Mouse (Mus musculus) limb, embryonic 14.5 days (tissue): ENCODE results near the gene Angptl8. TPM values are rescaled to one million over a fixed set of nuclear protein-coding genes. Genes with fewer than 3 reads are reported as not detected.

Source experiments
- ATAC-seq: fragments of 200-750 bp; cut with Nextera tagmentation; 2 replicates; pipeline ENCODE4 v1.8.0; 2017; ENCODE audit warnings: low read depth, moderate number of reproducible peaks, moderate TSS enrichment; ENCODE audit not compliant: low FRiP score
- DNase-seq: peaks from one replicate; pipeline ENCODE4 v3.0.0-alpha.2; 2015; ENCODE audit warnings: low spot score
- H3K27ac ChIP-seq: fragments of 300-500 bp; sonication (generic); replicated peaks from 2 replicates; pipeline ENCODE4 v1.5.1; 2014; ENCODE audit warnings: low read depth, mild to moderate bottlenecking, low read length, moderate library complexity, mixed read lengths
- H3K27me3 ChIP-seq: fragments of 300-500 bp; sonication (generic); 2 replicates; pipeline ENCODE4 v1.6.1; 2014; ENCODE audit warnings: low read length, mixed read lengths; ENCODE audit not compliant: control insufficient read depth, insufficient read depth
- H3K36me3 ChIP-seq: fragments of 300-500 bp; sonication (generic); 2 replicates; pipeline ENCODE4 v1.6.1; 2014; ENCODE audit warnings: mild to moderate bottlenecking, low read length, moderate library complexity, mixed read lengths; ENCODE audit not compliant: control insufficient read depth, insufficient read depth
- H3K4me1 ChIP-seq: fragments of 300-500 bp; sonication (generic); 2 replicates; pipeline ENCODE4 v1.6.1; 2014; ENCODE audit warnings: antibody characterized with exemption, low read length, mixed read lengths; ENCODE audit not compliant: control insufficient read depth, insufficient read depth
- H3K4me2 ChIP-seq: fragments of 300-500 bp; sonication (generic); replicated peaks from 2 replicates; pipeline ENCODE4 v1.6.1; 2014; ENCODE audit warnings: low read depth, mild to moderate bottlenecking, low read length, moderate library complexity; ENCODE audit not compliant: severe bottlenecking
- H3K4me3 ChIP-seq: fragments of 300-500 bp; sonication (generic); replicated peaks from 2 replicates; pipeline ENCODE4 v1.5.1; 2014; ENCODE audit warnings: low read length
- H3K9ac ChIP-seq: fragments of 300-500 bp; sonication (generic); 2 replicates; pipeline ENCODE4 v1.6.1; 2014; ENCODE audit warnings: mild to moderate bottlenecking, low read depth, low read length, moderate library complexity; ENCODE audit not compliant: severe bottlenecking
- H3K9me3 ChIP-seq: fragments of 300-500 bp; sonication (generic); 2 replicates; pipeline ENCODE4 v1.6.1; 2016; ENCODE audit warnings: low read length; ENCODE audit not compliant: control insufficient read depth
- POLR2A ChIP-seq: fragments of 200-500 bp; IDR thresholded peaks from 2 replicates; pipeline ENCODE4 v1.8.0; 2012; ENCODE audit warnings: inconsistent platforms, mild to moderate bottlenecking, moderate library complexity, borderline replicate concordance; ENCODE audit not compliant: insufficient read depth, insufficient read length; ENCODE audit errors: extremely low read depth
- WGBS: fragments of 180-500 bp; shearing (Covaris S2); extraction: QIAGEN DNeasy Blood & Tissue Kit; methylation state at CpG from one replicate; pipeline ENCODE4 v1.1.7; 2014; 5-methylcytosine and 5-hydroxymethylcytosine counted together
- polyA plus RNA-seq, 2 experiments: library from polyadenylated mRNA; depleted of rRNA in 1 of 2; stranded (reverse) in 1 of 2; unstranded in 1 of 2; fragments of >200 nt; fragmentation: Nextera tagmentation in 1 of 2; extraction: Ambion mirVana in 1 of 2; gene quantifications; 2 replicates each; pipeline versions ENCODE4 v1.2.1 to v1.2.3; 2012 to 2014

Angptl8 gene
- polyA plus RNA-seq, 2 experiments, result 0.44 TPM; not detected in 1

GRCm38 (mm10) chr9:21808561-21808960 is 26.7 kb upstream of the Angptl8 start:
- Histone ChIP-seq H3K9me3 (no peaks in the 10 kb centered on the region), H3K9ac (no peak overlapping the region), H3K4me1 (no peaks in the 10 kb centered on the region), H3K36me3 (peaks cover 31% of the 10 kb centered on the region), H3K27me3 (no peaks in the 10 kb centered on the region), H3K4me3 (no peak overlapping the region), H3K4me2 (no peak overlapping the region), H3K27ac (no peak overlapping the region)
- no peak for DNase-seq
- 66% methylated on average over 3 of the region's 3 CpGs for WGBS
- no peak for TF ChIP-seq POLR2A
- no peak for ATAC-seq

DNA sequence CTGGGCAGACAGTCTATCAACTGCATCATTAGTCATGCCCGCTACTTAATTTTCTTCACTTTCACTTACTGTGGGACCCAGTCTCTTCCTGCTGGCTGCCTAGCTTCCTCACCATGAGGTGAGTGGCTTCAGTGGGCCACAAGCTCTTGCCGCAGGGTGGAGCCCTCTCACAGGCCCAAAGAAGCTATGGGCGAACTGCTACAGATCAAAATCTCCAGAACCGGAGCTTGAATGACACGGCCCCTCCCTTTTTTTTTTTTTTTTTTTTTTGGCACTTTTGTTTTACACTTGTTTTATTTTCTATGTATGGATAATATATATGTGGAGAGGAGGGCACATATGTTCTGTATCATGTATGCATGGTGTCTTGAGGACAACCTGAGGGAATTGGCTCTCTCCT is 24.1 kb upstream of the Angptl8 start:
- ATAC-seq (no peak), DNase-seq (no peak)
- H3K9ac ChIP-seq, result no peak overlapping the region
- H3K27me3 ChIP-seq, result no peaks in the 10 kb centered on the region
- no peak overlapping the region for H3K4me3 ChIP-seq
- H3K27ac ChIP-seq, result no peak overlapping the region
- TF ChIP-seq POLR2A, result no peak
- no peaks in the 10 kb centered on the region for H3K4me1 ChIP-seq
- H3K9me3 ChIP-seq, result no peaks in the 10 kb centered on the region
- peaks cover 50% of the 10 kb centered on the region for H3K36me3 ChIP-seq
- H3K4me2 ChIP-seq, result no peak overlapping the region
- WGBS, result 93% methylated on average over 5 of the region's 5 CpGs

DNA sequence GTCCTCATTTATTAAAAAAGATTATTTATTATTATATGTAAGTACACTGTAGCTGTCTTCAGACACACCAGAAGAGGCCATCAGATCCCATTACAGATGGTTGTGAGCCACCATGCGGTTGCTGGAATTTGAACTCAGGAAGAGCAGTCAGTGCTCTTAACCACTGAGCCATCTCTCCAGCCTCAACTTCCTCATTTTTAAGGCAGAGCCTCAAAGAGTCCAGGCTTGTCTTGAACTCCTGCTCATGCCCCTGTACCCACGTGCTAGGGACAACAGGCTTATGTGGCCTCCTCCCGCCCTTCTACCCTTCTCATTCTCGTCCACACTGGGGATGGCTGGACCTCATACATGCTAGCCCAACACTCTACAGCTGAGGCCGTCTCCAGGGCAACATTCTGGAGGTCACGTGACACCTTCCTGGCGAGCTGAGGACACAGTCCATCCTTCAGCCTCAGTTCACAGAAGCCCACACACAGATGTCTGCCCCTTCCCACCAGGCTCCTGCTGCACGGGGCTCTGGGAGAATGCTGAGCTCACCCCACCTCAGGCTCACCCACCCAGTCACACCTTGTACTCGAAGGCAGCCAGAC is 18.5 kb upstream of the Angptl8 start:
- no peak overlapping the region for H3K9ac ChIP-seq
- no peaks in the 10 kb centered on the region for H3K4me1 ChIP-seq
- DNase-seq (no peak), ATAC-seq (no peak)
- 75% methylated on average over 9 of the region's 9 CpGs for WGBS
- TF ChIP-seq POLR2A, result no peak
- H3K4me3 ChIP-seq, result no peak overlapping the region
- H3K27me3 ChIP-seq, result no peaks in the 10 kb centered on the region
- peaks cover 77% of the 10 kb centered on the region for H3K36me3 ChIP-seq
- H3K27ac ChIP-seq, result no peak overlapping the region
- no peak overlapping the region for H3K4me2 ChIP-seq
- H3K9me3 ChIP-seq, result no peaks in the 10 kb centered on the region

- no peak for ATAC-seq
- Histone ChIP-seq H3K4me1 (no peaks in the 10 kb centered on the region), H3K4me3 (no peak overlapping the region), H3K27ac (no peak overlapping the region), H3K9me3 (no peaks in the 10 kb centered on the region), H3K4me2 (no peak overlapping the region), H3K27me3 (no peaks in the 10 kb centered on the region), H3K36me3 (peaks cover 65% of the 10 kb centered on the region), H3K9ac (no peak overlapping the region)
- TF ChIP-seq POLR2A, result no peak
- WGBS, result 94% methylated on average over 4 of the region's 4 CpGs
- DNase-seq, result no peak
Measured at GRCm38 (mm10) chr9:21818125-21818524, 17.2 kb upstream of the Angptl8 start.

DNA sequence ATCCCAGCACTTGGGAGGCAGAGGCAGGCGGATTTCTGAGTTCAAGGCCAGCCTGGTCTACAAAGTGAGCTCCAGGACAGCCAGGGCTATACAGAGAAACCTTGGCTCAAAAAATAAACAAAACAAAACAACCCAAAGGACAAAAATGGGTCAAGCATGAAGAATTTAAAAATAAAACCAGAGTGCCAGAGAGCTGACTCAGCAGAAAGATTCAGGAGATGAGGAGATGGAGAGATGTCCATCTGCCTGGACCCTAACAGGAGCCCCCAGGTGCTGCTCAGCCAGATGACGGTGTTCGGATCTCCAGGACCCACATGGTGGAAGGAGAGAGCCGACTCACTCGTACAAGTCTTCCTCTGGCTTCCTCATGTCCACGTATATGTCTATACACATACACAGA is 16.7 kb upstream of the Angptl8 start:
- DNase-seq (no peak), ATAC-seq (no peak)
- Histone ChIP-seq H3K4me1 (no peaks in the 10 kb centered on the region), H3K27ac (no peak overlapping the region), H3K9me3 (no peaks in the 10 kb centered on the region), H3K9ac (no peak overlapping the region), H3K4me2 (no peak overlapping the region), H3K36me3 (peaks cover 67% of the 10 kb centered on the region), H3K4me3 (no peak overlapping the region), H3K27me3 (no peaks in the 10 kb centered on the region)
- WGBS, result 88% methylated on average over 6 of the region's 6 CpGs
- no peak for TF ChIP-seq POLR2A
